Mouse (Mus musculus): ENCODE data around the gene Sugp2.

GRCm38 (mm10) chr8:70201417-70201816, 32.6 kb upstream of the Sugp2 start:
- TF ChIP-seq POLR2A (IDR thresholded peaks at IDR 0.05; ENCODE audit: extremely low read depth, insufficient read depth, low read length) (no peak), CTCF (IDR thresholded peaks at IDR 0.05; ENCODE audit: low read depth, low read length) (no peak)
